ENCODE assay signal across 22 mouse cellular contexts in the genomic region with DNA sequence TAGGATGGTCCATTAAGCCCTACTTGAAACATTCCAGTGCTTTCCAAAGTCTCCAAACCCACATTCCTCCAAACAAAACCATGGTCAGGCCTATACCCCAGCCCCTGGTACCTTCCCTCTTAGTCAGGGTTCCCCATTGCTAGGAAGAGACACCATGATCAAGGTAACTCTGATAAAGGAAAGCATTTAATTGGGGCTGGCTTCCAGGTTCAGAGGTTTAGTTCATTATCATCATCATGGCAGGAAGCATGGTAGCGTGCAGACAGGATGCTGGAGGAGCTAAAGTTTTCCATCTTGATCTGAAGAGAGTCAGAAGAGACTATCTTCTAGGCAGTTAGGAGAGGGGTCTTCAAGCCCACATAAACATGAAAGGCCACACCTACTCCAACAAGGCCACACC. TPM values are rescaled to one million over a fixed set of nuclear protein-coding genes. Genes with fewer than 3 reads are reported as not detected.
DNase-seq lines count a peak whose midpoint lies in the region; ATAC-seq and TF ChIP-seq lines count a peak whose summit lies in the region.
"Had no signal": no experiment of that assay in that cellular context is flagged by ENCODE, and none has a peak within 500 bp of the region (broad histone marks: within the 10 kb centered on the region; RNA-seq: fewer than 3 reads in every experiment).

No protein-coding gene starts in this region.

- intact Hi-C loops in heart, adult 2 months (cut with DNase I), result no loop called here

- 81% methylated on average over 1 of the region's 1 CpGs for WGBS in heart, embryonic 10.5 days
- 70% methylated on average over 1 of the region's 1 CpGs for WGBS in heart, adult 2 months
- WGBS in liver, embryonic 11.5 days, result 76% methylated on average over 1 of the region's 1 CpGs
- 86% methylated on average over 1 of the region's 1 CpGs for WGBS in midbrain, embryonic 11.5 days
- WGBS in midbrain, postnatal 0 days, result 100% methylated on average over 1 of the region's 1 CpGs

- H3K27ac ChIP-seq in heart, embryonic 10.5 days, result no peak overlapping the region
- H3K27ac ChIP-seq in heart, adult 2 months, result no peak overlapping the region
- H3K27ac ChIP-seq in liver, embryonic 11.5 days (ENCODE audit: low read depth, low read length), result no peak overlapping the region
- no peak overlapping the region for H3K27ac ChIP-seq in midbrain, embryonic 11.5 days (ENCODE audit: low read depth, low read length)
- no peak overlapping the region for H3K27ac ChIP-seq in midbrain, postnatal 0 days (ENCODE audit: low read depth, low read length)

- no peak overlapping the region for H3K9ac ChIP-seq in heart, adult 2 months (ENCODE audit: low read depth, low read length)
- no peak overlapping the region for H3K9ac ChIP-seq in liver, embryonic 11.5 days (ENCODE audit: low read depth, low read length)
- H3K9ac ChIP-seq in midbrain, embryonic 11.5 days (ENCODE audit: low read length), result no peak overlapping the region
- H3K9ac ChIP-seq in midbrain, postnatal 0 days (replicated peaks; ENCODE audit: low read length, poor library complexity, severe bottlenecking), result no peak overlapping the region

- no peaks in the 10 kb centered on the region for H3K79me2 ChIP-seq in heart, adult 2 months (replicated peaks; ENCODE audit: control insufficient read depth, insufficient read depth, low read length)

- no peaks in the 10 kb centered on the region for H3K36me3 ChIP-seq in heart, embryonic 10.5 days
- no peaks in the 10 kb centered on the region for H3K36me3 ChIP-seq in heart, adult 2 months (ENCODE audit: control insufficient read depth, insufficient read depth, low read length)
- no peaks in the 10 kb centered on the region for H3K36me3 ChIP-seq in liver, embryonic 11.5 days (ENCODE audit: control insufficient read depth, insufficient read depth, low read length)
- H3K36me3 ChIP-seq in midbrain, embryonic 11.5 days (ENCODE audit: control insufficient read depth, insufficient read depth, low read length), result no peaks in the 10 kb centered on the region
- no peaks in the 10 kb centered on the region for H3K36me3 ChIP-seq in midbrain, postnatal 0 days (ENCODE audit: insufficient read depth, low read length)
- H3K36me3 ChIP-seq: G1E had no signal

- ATAC-seq in liver, embryonic 11.5 days (replicated peaks; ENCODE audit: low FRiP score), result no peak
- no peak for ATAC-seq in midbrain, embryonic 11.5 days (ENCODE audit: low FRiP score)
- no peak for ATAC-seq in midbrain, postnatal 0 days (ENCODE audit: low FRiP score)
- ATAC-seq: activated CD4-positive, CD25-positive, alpha-beta regulatory T cell, adult 4 months; CD4-positive, CD25-positive, alpha-beta regulatory T cell, adult 4 months; Patski had no signal

- no peak for TF ChIP-seq POLR2A in heart, adult 2 months (IDR thresholded peaks at IDR 0.05; ENCODE audit: insufficient read depth, low read depth, low read length)

- peak; percentile 70 for DNase-seq in heart, adult 11 months
- no peak for DNase-seq in heart, adult 9 months (ENCODE audit: low spot score in 2 of 2)
- DNase-seq in heart, embryonic 10.5 days (ENCODE audit: low spot score), result peak; percentile 30
- no peak for DNase-seq in heart, adult 2 months
- DNase-seq in liver, embryonic 11.5 days (ENCODE audit: low spot score), result peak; percentile 3
- no peak for DNase-seq in liver
- DNase-seq in midbrain, embryonic 11.5 days (ENCODE audit: low spot score, missing footprints), result peak; percentile 65
- DNase-seq in midbrain, postnatal 0 days (ENCODE audit: low spot score), result no peak
- DNase-seq: adrenal gland, adult 2 months; adrenal gland, adult 8-10 months; adrenal gland, postnatal 10 days; adrenal gland, postnatal 14 days; adrenal gland, postnatal 25 days; adrenal gland, postnatal 36 days; B cell, adult 2 months; cerebellum, adult 11 months; cerebellum, adult 11-12 months had no signal

- TF ChIP-seq EP300 in heart, adult 2 months (IDR thresholded peaks at IDR 0.05; ENCODE audit: insufficient read depth, low read depth, low read length), result no peak

- TF ChIP-seq CTCF in heart, adult 2 months (IDR thresholded peaks at IDR 0.05), result no peak
- TF ChIP-seq CTCF in midbrain, postnatal 0 days (IDR thresholded peaks at IDR 0.05), result no peak

- H3K4me2 ChIP-seq in liver, embryonic 11.5 days, result no peak overlapping the region
- H3K4me2 ChIP-seq in midbrain, embryonic 11.5 days, result no peak overlapping the region
- H3K4me2 ChIP-seq in midbrain, postnatal 0 days (ENCODE audit: low read depth, low read length, poor library complexity, severe bottlenecking), result no peak overlapping the region

- H3K4me3 ChIP-seq in heart, embryonic 10.5 days, result no peak overlapping the region
- no peak overlapping the region for H3K4me3 ChIP-seq in heart, adult 2 months
- H3K4me3 ChIP-seq in liver, embryonic 11.5 days (ENCODE audit: low read depth, low read length), result no peak overlapping the region
- H3K4me3 ChIP-seq in midbrain, embryonic 11.5 days (ENCODE audit: low read depth, low read length), result no peak overlapping the region
- no peak overlapping the region for H3K4me3 ChIP-seq in midbrain, postnatal 0 days (ENCODE audit: low read depth, low read length)

- peaks cover 7% of the 10 kb centered on the region for H3K4me1 ChIP-seq in heart, embryonic 10.5 days
- H3K4me1 ChIP-seq in heart, adult 2 months (ENCODE audit: control insufficient read depth, insufficient read depth, low read length), result no peaks in the 10 kb centered on the region
- H3K4me1 ChIP-seq in liver, embryonic 11.5 days (replicated peaks; ENCODE audit: control insufficient read depth, insufficient read depth, low read length), result no peaks in the 10 kb centered on the region
- H3K4me1 ChIP-seq in midbrain, embryonic 11.5 days (ENCODE audit: control insufficient read depth, insufficient read depth, low read length), result no peaks in the 10 kb centered on the region
- no peaks in the 10 kb centered on the region for H3K4me1 ChIP-seq in midbrain, postnatal 0 days (ENCODE audit: insufficient read depth, low read length)

- H3K9me3 ChIP-seq in heart, embryonic 10.5 days, result no peaks in the 10 kb centered on the region
- H3K9me3 ChIP-seq in liver, embryonic 11.5 days (ENCODE audit: control insufficient read depth, low read length), result no peaks in the 10 kb centered on the region
- no peaks in the 10 kb centered on the region for H3K9me3 ChIP-seq in midbrain, embryonic 11.5 days (ENCODE audit: control insufficient read depth, low read length)
- H3K9me3 ChIP-seq in midbrain, postnatal 0 days (ENCODE audit: low read length), result no peaks in the 10 kb centered on the region
- H3K9me3 ChIP-seq: G1E had no signal

- no peaks in the 10 kb centered on the region for H3K27me3 ChIP-seq in heart, embryonic 10.5 days (ENCODE audit: insufficient read depth, poor library complexity, severe bottlenecking)
- H3K27me3 ChIP-seq in heart, adult 2 months (ENCODE audit: control insufficient read depth, insufficient read depth, low read length), result no peaks in the 10 kb centered on the region
- no peaks in the 10 kb centered on the region for H3K27me3 ChIP-seq in liver, embryonic 11.5 days (replicated peaks; ENCODE audit: control insufficient read depth, insufficient read depth, low read length)
- no peaks in the 10 kb centered on the region for H3K27me3 ChIP-seq in midbrain, embryonic 11.5 days (ENCODE audit: control insufficient read depth, insufficient read depth, low read length)
- no peaks in the 10 kb centered on the region for H3K27me3 ChIP-seq in midbrain, postnatal 0 days (ENCODE audit: insufficient read depth, low read length)
- H3K27me3 ChIP-seq: CH12.LX, Patski had no signal

RNA-seq across cellular contexts. Expression of a gene that starts 21.1 kb away (rescaled TPM):
- polyA plus RNA-seq in heart, embryonic 10.5 days (2016; fragmentation: Nextera tagmentation; extraction: Ambion mirVana), result 299 and 335 TPM in 2 replicates
- 100 to 1,000 TPM; 333 to 392 TPM for total RNA-seq in heart, adult 2 months (2021)
- polyA plus RNA-seq in heart, adult 2 months (2012; rRNA removed), result 156 and 340 TPM in 2 replicates
- polyA plus RNA-seq in liver, embryonic 11.5 days (2014; fragmentation: Nextera tagmentation; extraction: Ambion mirVana), result 87.3 TPM in 2 replicates
- 278 and 287 TPM in 2 replicates for polyA plus RNA-seq in midbrain, embryonic 11.5 days (2014; fragmentation: Nextera tagmentation; extraction: Ambion mirVana)
- 209 and 212 TPM in 2 replicates for total RNA-seq in midbrain, postnatal 0 days (2014; rRNA removed)
- 249 and 256 TPM in 2 replicates for polyA plus RNA-seq in midbrain, postnatal 0 days (2015; fragmentation: Nextera tagmentation; extraction: Ambion mirVana)

RNA-seq across cellular contexts. Expression of a gene that starts 46.1 kb away (rescaled TPM):
- polyA plus RNA-seq in heart, embryonic 10.5 days (2016; fragmentation: Nextera tagmentation; extraction: Ambion mirVana), result 123 and 162 TPM in 2 replicates
- total RNA-seq in heart, adult 2 months (2021), result 10 to 100 TPM; 26.4 to 27.8 TPM
- polyA plus RNA-seq in heart, adult 2 months (2012; rRNA removed), result 12.3 and 15.8 TPM in 2 replicates
- 115 and 123 TPM in 2 replicates for polyA plus RNA-seq in liver, embryonic 11.5 days (2014; fragmentation: Nextera tagmentation; extraction: Ambion mirVana)
- polyA plus RNA-seq in midbrain, embryonic 11.5 days (2014; fragmentation: Nextera tagmentation; extraction: Ambion mirVana), result 251 and 261 TPM in 2 replicates
- 76.8 and 112 TPM in 2 replicates for total RNA-seq in midbrain, postnatal 0 days (2014; rRNA removed)
- polyA plus RNA-seq in midbrain, postnatal 0 days (2015; fragmentation: Nextera tagmentation; extraction: Ambion mirVana), result 124 and 141 TPM in 2 replicates

Comparison
In these comparisons a context has a peak if more than half of its experiments do, and no peak if none do; other contexts are left out.
1. DNase-seq: peak in heart, adult 11 months (single experiment), heart, embryonic 10.5 days (single experiment), liver, embryonic 11.5 days (single experiment) and midbrain, embryonic 11.5 days (single experiment); none in heart, adult 9 months (0 of 2), heart, adult 2 months (0 of 2), liver (single experiment) and midbrain, postnatal 0 days (single experiment).